Mouse (Mus musculus): ENCODE measurements around the gene Krt16. TPM values are rescaled to one million over a fixed set of nuclear protein-coding genes. Genes with fewer than 3 reads are reported as not detected.
A peak's percentile ranks its signal among the peaks of the same experiment; 100 is the strongest.

Gene Krt16
- polyA plus RNA-seq, 1 experiment from 2014 or later = not detected

DNA sequence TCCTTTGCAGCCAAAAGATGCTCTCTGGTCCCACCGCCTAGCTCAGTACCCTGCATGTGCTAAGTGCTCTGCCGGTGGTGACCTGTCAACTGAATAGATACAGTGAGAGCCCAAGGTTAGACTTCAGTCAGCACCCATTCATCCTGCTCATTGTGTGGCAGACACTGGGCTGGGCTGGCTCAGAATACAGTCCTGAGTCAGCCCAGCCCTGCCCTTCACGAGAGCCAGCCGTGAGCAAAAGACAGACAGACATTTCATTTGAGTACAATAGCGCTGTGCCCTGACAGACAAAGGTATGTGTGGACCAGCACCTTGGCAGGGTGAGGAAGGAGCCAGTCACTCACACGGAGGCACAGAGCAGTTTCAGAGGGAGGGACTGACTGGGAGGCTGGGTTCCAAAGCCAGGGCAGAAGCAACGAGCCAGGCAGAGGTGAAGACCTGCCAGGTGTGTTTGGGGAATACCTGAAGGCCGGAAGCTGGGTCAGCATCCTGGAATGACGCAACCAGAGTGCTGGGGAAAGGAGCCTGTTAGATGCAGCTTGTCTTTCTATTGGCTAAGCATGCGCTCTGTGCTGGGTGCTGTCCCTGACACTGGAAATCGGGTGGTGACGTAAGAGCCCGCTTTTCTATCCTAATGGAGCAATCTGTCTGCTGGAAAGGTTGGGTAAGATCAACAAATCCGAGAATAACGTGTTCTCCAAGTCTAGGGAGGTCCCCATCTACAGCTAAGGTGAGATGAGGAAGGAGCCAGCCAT is 29.2 kb upstream of the Krt16 start:
- ATAC-seq (replicated peaks; ENCODE audit: insufficient number of reproducible peaks, insufficient read depth, low FRiP score, low read depth) = no peak
- 59% methylated on average over 15 of the region's 15 CpGs for whole genome bisulfite sequencing

GRCm38 (mm10) chr11:100275466-100275865 is 26.8 kb upstream of the Krt16 start:
- WGBS = 54% methylated on average over 5 of the region's 5 CpGs
- peaks cover 4% of the 10 kb centered on the region for H3K27me3 ChIP-seq

More for the DNA sequence above, 29.2 kb upstream of the Krt16 start:
- Histone ChIP-seq H3K27ac (no peak overlapping the region), H3K4me1 (replicated peaks) (peaks cover 3% of the 10 kb centered on the region; the same call in 1 of the 2 replicates), H3K36me3 (no peaks in the 10 kb centered on the region), H3K9me3 (replicated peaks) (no peaks in the 10 kb centered on the region), H3K27me3 (0 out of 2 replicates have a peak, but pooled peaks cover 7% of the 10 kb centered on the region), H3K4me2 (no peak overlapping the region), H3K4me3 (no peak overlapping the region), H3K9ac (no peak overlapping the region)

DNA sequence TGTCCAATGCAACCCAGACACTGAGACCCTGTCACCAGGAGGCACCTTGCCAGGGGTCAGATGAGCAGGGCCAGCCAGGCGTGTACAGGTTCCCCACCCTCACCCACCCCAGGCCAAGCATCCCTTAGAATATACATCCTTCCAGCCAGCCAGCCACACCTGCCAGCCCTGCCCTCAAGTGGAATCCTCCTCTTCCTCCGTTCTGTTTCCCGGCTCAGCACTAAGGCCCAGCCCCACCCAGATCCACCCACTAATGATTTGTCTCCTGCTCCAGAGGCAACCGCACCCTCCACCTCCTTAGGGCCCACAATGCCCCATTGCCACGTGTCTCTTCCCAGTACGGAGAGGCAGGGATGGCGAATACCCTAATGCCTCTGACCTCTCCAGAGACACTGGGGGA is 26.0 kb upstream of the Krt16 start:
- Histone ChIP-seq H3K4me3 (no peak overlapping the region), H3K4me1 (replicated peaks) (peaks cover 7% of the 10 kb centered on the region; the same call in 1 of the 2 replicates), H3K9ac (no peak overlapping the region), H3K36me3 (no peaks in the 10 kb centered on the region), H3K27me3 (peaks cover 4% of the 10 kb centered on the region), H3K9me3 (replicated peaks) (no peaks in the 10 kb centered on the region), H3K27ac (no peak overlapping the region), H3K4me2 (no peak overlapping the region)
- ATAC-seq (replicated peaks; ENCODE audit: insufficient number of reproducible peaks, insufficient read depth, low FRiP score, low read depth) = no peak
- WGBS = 75% methylated on average over 7 of the region's 7 CpGs

More at GRCm38 (mm10) chr11:100275466-100275865, 26.8 kb upstream of the Krt16 start:
- Histone ChIP-seq H3K36me3 (no peaks in the 10 kb centered on the region), H3K4me2 (no peak overlapping the region), H3K4me3 (no peak overlapping the region), H3K9ac (no peak overlapping the region), H3K4me1 (replicated peaks) (peaks cover 7% of the 10 kb centered on the region; the same call in 1 of the 2 replicates), H3K27ac (no peak overlapping the region), H3K9me3 (replicated peaks) (no peaks in the 10 kb centered on the region)
- no peak for ATAC-seq (replicated peaks; ENCODE audit: insufficient number of reproducible peaks, insufficient read depth, low FRiP score, low read depth)

- Histone ChIP-seq H3K27me3 (peaks cover 4% of the 10 kb centered on the region), H3K4me3 (no peak overlapping the region), H3K9ac (no peak overlapping the region), H3K9me3 (replicated peaks) (no peaks in the 10 kb centered on the region), H3K27ac (no peak overlapping the region), H3K36me3 (no peaks in the 10 kb centered on the region), H3K4me2 (no peak overlapping the region), H3K4me1 (replicated peaks) (peaks cover 7% of the 10 kb centered on the region; the same call in 1 of the 2 replicates)
- no peak for ATAC-seq (replicated peaks; ENCODE audit: insufficient number of reproducible peaks, insufficient read depth, low FRiP score, low read depth)
- WGBS = 81% methylated on average over 1 of the region's 1 CpGs
Observed at GRCm38 (mm10) chr11:100271878-100272277, 23.2 kb upstream of the Krt16 start.

DNA sequence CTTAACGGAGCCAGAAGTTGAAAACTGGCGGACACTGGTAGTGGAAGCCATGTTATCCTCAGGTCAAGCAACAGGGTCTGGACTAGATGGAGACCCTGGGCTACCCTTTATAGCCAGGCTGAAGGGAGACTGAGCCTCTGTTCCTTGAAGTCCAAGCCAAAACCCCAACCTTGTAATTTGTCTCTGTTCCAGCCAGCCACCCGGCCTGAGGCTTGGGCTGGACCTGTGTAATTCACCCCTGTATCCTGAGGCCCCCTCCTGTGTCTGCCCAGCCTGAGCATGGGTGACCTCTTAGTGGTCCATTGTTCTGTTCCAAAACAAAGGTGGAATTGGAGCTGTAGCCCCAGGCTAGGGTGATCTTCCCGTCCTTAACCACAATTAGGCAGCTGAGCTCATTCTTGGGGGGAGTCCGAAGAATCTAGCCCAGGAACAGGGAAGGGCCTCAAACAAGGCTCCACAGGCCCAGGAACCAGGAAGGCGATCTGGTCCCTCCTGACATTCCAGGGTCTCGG is 21.2 kb upstream of the Krt16 start, which contains the start of gene Krt42:
Krt42 (minus strand) TSS at position 51 of the 512 bp plus-strand sequence.
- no peaks in the 10 kb centered on the region for H3K9me3 ChIP-seq (replicated peaks)
- no peak for ATAC-seq (replicated peaks; ENCODE audit: insufficient number of reproducible peaks, insufficient read depth, low FRiP score, low read depth)
- 80% methylated on average over 7 of the region's 7 CpGs for WGBS
- no peak within 1 kb of the TSS for H3K9ac ChIP-seq
- no peak within 1 kb of the TSS for H3K4me3 ChIP-seq
- H3K4me1 ChIP-seq (replicated peaks) = peaks cover 7% of the 10 kb centered on the region; the same call in 1 of the 2 replicates
- no peak within 1 kb of the TSS for H3K27ac ChIP-seq
- no peak within 1 kb of the TSS for H3K4me2 ChIP-seq
- no peaks in the 10 kb centered on the region for H3K36me3 ChIP-seq
- H3K27me3 ChIP-seq = peaks cover 4% of the 10 kb centered on the region

DNA sequence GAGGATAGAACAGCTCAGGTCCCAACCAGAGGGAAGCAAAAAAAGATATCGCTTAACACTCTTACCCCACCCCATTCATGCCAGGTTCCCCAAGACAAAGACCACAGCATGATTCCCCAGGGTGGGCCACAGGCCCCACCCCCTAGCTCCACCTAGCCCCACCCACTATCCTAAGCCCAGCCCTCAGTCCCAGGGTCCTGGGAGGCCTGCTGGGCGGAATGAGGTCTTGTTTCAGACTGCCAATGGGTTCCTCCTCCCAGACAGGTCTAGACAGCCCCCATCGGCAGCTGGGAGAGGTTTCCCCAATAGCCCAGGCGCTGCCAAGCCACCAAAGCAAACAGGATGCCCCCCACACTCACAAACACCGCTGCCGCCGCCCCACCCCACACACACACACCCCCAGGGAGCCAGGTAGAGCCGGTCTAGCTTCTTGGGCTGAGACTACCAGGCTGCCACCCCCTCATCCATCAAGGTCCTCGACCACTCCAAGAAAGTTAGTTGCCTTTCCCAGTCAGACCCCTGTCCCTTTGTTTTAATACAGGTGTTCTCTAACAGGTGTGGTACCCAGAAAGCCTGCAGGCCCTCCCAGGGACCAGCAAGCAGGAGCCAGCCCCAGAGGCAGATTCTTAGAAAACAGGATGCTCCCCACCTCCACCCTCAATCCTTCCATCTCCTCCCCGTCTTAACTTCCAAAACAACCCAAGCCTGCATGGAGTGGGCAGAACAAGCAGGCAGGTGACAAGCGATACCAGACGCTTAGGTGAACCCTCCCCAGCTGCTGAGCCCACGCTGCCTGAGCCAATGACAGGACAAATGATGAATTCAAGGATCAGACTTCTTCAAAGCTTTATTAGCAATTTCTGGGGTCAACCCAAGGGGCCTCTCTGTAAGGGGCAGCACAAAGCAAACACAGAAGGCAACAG is 13.6 kb upstream of the Krt16 start:
- no peak for ATAC-seq (replicated peaks; ENCODE audit: insufficient number of reproducible peaks, insufficient read depth, low FRiP score, low read depth)

GRCm38 (mm10) chr11:100261235-100261605 is 12.5 kb upstream of the Krt16 start:
- no peaks in the 10 kb centered on the region for H3K9me3 ChIP-seq (replicated peaks)
- no peak for ATAC-seq (replicated peaks; ENCODE audit: insufficient number of reproducible peaks, insufficient read depth, low FRiP score, low read depth)
- no peaks in the 10 kb centered on the region for H3K36me3 ChIP-seq
- H3K4me2 ChIP-seq = no peak overlapping the region
- peaks cover 19% of the 10 kb centered on the region for H3K27me3 ChIP-seq
- H3K4me1 ChIP-seq (replicated peaks) = peaks cover 4% of the 10 kb centered on the region; the same call in 1 of the 2 replicates
- no peak overlapping the region for H3K4me3 ChIP-seq
- no peak overlapping the region for H3K9ac ChIP-seq
- no peak overlapping the region for H3K27ac ChIP-seq
- WGBS = 70% methylated on average over 9 of the region's 9 CpGs

More for the DNA sequence above, 13.6 kb upstream of the Krt16 start:
- Histone ChIP-seq H3K27ac (no peak overlapping the region), H3K36me3 (no peaks in the 10 kb centered on the region), H3K4me2 (no peak overlapping the region), H3K9ac (no peak overlapping the region), H3K4me3 (no peak overlapping the region), H3K27me3 (peaks cover 19% of the 10 kb centered on the region), H3K9me3 (replicated peaks) (no peaks in the 10 kb centered on the region), H3K4me1 (replicated peaks) (peaks cover 4% of the 10 kb centered on the region; the same call in 1 of the 2 replicates)
- 28% methylated on average over 13 of the region's 13 CpGs for WGBS

DNA sequence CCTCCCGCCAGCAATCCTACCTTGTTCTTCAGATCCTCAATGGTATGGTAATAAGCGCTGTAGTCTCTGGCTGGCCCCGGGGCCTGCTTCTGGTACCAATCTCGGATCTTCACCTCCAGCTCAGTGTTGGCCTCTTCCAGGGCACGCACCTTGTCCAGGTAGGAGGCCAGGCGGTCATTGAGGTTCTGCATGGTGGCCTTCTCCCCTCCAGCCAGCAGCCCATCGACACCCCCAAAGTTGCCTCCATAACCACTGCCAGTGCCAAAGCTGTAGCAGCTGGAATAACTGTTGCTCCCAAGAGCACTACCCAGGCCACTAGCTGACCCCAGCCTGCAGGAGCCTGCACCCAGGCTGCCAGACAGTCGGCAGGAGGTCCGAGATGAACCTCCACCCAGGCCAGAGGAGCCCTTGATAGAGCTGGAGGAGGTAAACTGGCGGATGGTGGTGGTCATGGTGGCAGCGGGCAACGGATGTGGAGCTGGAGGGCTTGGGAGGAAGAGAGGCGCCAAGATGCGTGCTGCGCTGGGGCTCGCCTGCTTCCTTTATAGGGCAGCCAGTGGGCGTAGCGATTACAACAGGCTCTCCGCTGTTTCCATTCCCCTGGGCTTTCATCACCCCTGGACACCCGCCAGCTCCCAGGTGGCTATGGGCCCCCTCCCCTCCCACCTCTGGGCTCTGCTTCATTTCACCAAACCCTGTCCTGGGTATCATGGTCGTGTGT is 12.0 kb upstream of the Krt16 start, which contains the start of gene Krt17:
Krt17 (minus strand) TSS at position 516 of the 721 bp plus-strand sequence.
- WGBS = 65% methylated on average over 21 of the region's 21 CpGs
- Histone ChIP-seq H3K27me3 (peaks cover 19% of the 10 kb centered on the region), H3K9ac (no peak within 1 kb of the TSS), H3K4me2 (0 out of 2 replicates have a peak within 1 kb of the TSS, but pooled peaks have one; percentile 15), H3K4me3 (no peak within 1 kb of the TSS; the same call in 1 of the 2 replicates), H3K36me3 (no peaks in the 10 kb centered on the region), H3K4me1 (replicated peaks) (peaks cover 4% of the 10 kb centered on the region; the same call in 1 of the 2 replicates), H3K9me3 (replicated peaks) (no peaks in the 10 kb centered on the region), H3K27ac (no peak within 1 kb of the TSS)
- ATAC-seq (replicated peaks; ENCODE audit: insufficient number of reproducible peaks, insufficient read depth, low FRiP score, low read depth) = no peak

DNA sequence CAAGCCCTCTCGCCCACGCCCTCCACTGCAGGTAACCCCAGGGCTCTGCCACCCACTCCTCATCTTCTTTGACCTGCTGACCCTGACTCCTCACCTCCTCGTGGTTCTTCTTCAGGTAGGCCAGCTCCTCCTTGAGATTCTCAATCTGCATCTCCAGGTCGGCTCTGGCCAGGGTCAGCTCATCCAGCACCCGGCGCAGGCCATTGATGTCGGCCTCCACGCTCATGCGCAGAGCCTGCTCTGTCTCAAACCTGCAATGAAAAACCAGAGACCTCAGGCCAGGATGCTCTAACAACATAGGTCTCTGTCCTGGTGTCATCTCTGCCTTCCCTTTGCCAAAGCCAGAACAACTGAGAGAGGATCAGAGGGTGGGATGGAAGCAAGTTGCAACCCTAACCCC is 10.4 kb upstream of the Krt16 start:
- ATAC-seq (replicated peaks; ENCODE audit: insufficient number of reproducible peaks, insufficient read depth, low FRiP score, low read depth) = no peak
- H3K4me2 ChIP-seq = no peak overlapping the region
- peaks cover 11% of the 10 kb centered on the region for H3K27me3 ChIP-seq
- no peak overlapping the region for H3K27ac ChIP-seq
- no peaks in the 10 kb centered on the region for H3K36me3 ChIP-seq
- WGBS = 84% methylated on average over 9 of the region's 9 CpGs
- H3K4me3 ChIP-seq = no peak overlapping the region
- no peaks in the 10 kb centered on the region for H3K9me3 ChIP-seq (replicated peaks)
- peaks cover 4% of the 10 kb centered on the region; the same call in 1 of the 2 replicates for H3K4me1 ChIP-seq (replicated peaks)
- no peak overlapping the region for H3K9ac ChIP-seq

GRCm38 (mm10) chr11:100257967-100258366 is 9.3 kb upstream of the Krt16 start:
- H3K4me2 ChIP-seq = no peak overlapping the region
- peaks cover 6% of the 10 kb centered on the region for H3K27me3 ChIP-seq
- H3K27ac ChIP-seq = no peak overlapping the region
- no peak overlapping the region for H3K4me3 ChIP-seq
- no peaks in the 10 kb centered on the region for H3K36me3 ChIP-seq
- no peak for ATAC-seq (replicated peaks; ENCODE audit: insufficient number of reproducible peaks, insufficient read depth, low FRiP score, low read depth)
- peaks cover 4% of the 10 kb centered on the region; the same call in 1 of the 2 replicates for H3K4me1 ChIP-seq (replicated peaks)
- no peaks in the 10 kb centered on the region for H3K9me3 ChIP-seq (replicated peaks)
- WGBS = 80% methylated on average over 1 of the region's 1 CpGs
- H3K9ac ChIP-seq = no peak overlapping the region
